Mouse (Mus musculus) naive thymus-derived CD4-positive, alpha-beta T cell, adult 2 months (primary cell): ENCODE measurements at regions not wholly inside any gene's neighbourhood (a gene's known extent, or its start where the extent isn't known, plus 50 kb on each side); places are given as distances from the start of the nearest gene placed in this dataset.
"Not testable (repeated sequence)": the region's sequence is repeated elsewhere in the genome, so short reads cannot be mapped to it uniquely, and the experiment has no call there.

Experiments used
- DNase-seq: peaks from one replicate; pipeline ENCODE4 v3.0.0-alpha.2; 2011; ENCODE audit warnings: low read depth

GRCm38 (mm10) chr13:57053361-57053760, 157.6 kb upstream of the Trpc7 start:
- DNase-seq: no peak

DNA sequence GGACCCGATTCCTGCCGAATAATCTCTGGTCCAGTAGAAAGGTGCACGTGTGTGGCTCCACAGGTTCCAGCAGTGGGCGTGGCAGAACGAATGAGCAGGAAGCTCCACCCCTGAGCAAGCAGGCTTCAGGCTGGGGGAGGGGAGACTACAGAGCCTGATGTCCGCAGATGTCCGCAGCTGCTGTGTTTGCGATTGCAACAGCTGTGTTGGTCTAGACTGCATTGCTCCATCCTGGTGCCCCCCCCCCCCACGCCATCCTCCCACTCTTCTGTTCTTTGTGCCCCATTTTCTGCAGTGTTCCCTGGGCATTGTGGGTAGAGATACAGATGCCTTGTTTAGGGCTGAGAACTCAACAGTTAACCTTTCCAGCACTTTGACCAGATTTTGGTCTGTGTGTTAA, 150.3 kb upstream of the Trpc7 start:
- DNase-seq: not testable (repeated sequence)

- no peak for DNase-seq
Measured at GRCm38 (mm10) chr13:57044455-57044854, 148.7 kb upstream of the Trpc7 start.

DNA sequence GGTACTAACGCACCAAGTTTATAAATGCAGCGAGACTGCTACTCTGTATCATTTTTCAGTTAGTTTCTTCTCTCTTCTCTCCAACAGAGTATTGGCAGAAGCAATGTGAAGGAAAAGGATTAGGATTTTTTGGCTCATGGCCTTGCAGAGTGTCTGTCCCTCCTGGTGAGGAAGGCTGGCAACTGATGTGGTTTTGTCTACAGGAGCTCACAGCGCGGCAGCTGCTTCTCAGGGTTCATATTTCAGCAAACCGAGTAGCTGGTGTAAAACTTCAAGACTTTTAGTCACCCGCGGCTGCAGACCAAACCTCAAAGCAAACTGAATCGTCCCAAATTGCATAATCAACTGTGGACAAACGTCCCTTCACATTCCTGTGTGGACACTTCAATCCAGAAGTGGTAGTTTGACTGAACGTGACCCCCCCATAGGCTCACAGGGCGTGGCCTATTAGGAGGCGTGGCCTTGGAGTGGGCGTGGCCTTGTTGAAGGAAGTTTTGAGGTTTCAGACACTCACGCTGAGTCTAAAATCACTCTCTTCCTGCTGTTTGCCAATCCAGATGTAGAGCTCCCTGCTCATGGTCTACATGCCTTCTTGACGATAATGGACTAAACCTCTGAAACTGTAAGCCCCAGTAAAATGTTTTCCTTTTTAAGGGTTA, 147.7 kb upstream of the Trpc7 start:
- DNase-seq: no peak

DNA sequence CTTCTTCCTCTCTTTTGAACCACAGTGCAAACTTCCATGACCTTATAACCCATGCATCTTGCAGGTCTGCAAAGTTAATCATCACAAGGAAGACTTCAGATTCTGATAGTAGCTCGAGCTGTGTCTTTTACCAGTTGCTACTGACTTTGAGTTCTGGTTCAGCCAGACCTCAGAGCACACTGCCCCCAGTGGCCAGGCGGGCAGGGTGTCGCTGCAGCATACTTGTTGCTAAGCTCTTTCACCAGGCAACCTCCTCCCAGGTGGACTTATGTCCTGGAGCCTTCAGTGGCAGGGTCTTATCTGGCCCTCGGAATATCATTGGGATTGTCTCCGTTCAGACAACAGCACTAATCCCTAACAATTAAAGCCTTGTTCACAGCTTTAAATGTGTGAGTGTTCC, 146.7 kb upstream of the Trpc7 start:
- DNase-seq: no peak

- DNase-seq: no peak
Measured at GRCm38 (mm10) chr13:57032871-57033270, 137.1 kb upstream of the Trpc7 start.

DNA sequence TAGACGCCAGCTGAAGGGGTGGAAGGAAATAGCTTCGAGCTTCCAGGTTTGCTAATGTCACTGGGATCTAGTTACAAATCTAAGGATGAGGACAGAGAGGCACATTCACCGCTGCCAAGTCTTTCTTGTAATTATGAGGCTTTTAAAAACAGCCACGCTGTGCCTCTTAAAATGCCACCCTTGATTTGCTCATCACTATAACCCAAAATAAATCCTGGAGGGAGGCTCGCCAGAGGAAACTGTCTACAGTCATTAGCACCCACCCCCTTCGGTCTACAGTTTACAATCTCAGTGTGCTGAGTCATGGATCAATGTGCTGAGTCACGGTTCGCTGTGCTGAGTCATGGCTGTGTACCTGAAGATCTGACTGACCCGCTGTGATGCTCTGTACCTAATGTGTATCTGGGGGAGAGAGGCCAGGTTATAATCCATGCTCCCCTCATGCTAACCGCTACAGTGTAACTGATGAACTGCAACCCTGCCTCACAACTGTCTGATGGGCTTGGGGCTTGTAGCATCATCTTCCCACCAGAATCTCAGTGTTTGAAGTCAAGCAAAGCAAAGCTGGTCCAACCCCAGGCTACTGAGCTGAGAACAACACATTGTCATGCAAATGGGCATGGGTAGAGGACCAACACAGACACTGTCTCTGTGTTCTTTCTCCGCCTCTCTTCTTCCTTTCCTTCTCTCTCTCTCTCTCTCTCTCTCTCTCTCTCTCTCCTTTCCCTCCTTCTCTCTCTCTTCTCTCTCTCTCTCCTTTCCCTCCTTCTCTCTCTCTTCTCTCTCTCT, 122.0 kb upstream of the Trpc7 start:
- no peak for DNase-seq

DNA sequence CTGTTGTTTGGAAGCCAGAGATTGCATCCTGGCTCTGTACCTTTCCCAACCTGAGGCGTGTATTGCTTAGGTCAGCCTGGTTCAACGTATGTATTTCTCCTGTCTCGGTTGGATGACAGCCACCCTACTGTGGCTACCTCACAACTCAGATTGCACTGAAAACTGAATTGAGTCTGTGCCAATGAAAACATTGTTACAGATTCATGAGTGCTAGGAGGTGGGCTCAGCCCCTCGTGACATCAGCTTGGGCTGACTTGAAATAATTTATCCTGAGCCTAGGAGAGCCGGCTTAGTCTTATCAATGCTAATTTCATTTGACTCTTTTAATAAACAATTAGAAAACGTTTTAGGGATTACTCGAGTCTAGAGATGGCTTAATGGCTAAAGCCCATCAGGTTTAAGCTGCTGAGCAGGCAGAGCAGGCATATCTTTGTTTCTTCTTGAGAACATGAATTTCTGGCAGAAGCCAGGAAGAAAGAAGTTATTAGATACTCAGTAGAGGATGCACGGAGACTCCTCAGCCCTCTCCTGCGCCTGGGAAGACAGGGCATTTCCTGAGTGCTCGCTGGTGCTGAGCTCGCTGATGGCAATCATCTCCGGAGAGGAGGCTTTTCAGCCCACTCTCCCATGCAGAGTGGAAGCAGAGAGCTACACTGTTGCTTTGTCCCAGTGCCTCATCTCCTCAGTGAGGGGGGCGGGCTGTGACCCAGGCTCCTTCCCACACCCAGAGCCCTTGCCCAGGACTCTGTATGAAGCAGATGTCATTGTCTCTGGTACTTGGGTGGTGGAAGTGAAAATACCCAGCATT, 120.9 kb upstream of the Trpc7 start:
- DNase-seq: no peak

DNA sequence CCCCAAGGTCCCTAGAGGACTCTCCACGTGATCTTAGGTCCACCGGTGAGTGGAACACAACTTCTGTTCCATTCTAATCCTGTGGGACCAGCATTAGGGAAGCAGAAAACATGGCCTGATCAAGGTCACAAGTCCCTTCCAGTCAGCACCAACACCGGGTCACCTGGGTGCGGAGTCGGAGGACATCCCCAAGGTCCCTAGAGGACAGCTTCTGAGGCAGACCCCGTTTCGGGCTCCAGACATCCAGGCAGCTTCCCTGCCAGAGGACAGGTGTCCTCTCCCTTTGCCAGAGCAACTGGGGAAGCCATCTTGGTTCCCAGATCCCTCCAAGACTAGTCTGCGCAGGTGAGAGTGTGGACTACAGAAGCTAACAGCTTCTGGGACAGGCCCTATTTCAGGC, 111.4 kb upstream of the Trpc7 start:
- DNase-seq: not testable (repeated sequence)

DNA sequence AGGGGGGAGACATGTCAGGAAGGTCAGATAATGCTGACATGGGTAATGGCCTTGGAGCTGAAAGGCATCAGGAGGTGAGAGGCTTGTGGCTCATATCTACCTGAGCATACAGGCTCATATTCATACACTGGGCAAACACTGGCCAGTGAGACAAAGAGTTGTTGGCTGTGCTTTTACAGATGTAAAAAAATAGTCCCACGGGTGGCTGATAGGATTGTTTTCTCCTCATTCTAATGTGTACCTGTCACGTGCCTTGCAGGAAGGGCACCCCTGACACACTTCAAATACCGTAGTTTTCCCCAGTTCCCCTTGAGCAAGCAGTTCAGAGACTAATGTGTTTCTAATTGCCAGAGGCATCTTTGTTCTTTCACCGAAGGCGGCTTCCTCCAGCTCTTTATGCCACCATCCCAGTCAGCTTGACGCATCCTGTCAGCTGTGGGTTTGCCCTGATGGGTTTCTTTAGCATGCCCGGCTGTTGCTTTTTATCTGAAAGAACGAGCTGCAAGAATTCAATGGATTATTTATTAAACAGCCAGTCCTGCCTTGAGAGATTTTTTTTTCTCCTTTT, 107.9 kb upstream of the Trpc7 start:
- no peak for DNase-seq

DNA sequence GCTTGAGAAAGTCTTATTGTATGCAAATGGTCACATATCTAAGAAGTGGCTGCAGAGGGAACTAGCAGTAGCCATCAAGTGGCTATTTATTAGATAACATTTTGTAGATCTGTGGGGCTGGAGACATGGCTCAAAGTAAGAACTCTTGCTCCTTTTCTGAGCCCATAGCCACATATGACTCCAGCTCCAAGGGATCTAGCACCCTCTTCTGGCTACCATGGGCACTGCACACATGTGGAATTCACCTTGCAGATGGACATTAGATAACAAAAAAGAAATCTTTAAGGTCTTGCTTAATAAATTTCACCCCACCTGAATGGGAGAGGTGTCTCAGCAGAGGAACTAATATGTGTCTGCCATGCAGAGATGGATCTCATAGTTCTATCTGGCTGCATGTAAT, 96.2 kb upstream of the Trpc7 start:
- DNase-seq: no peak

- DNase-seq: no peak
Measured at GRCm38 (mm10) chr13:56974063-56974462, 78.3 kb upstream of the Trpc7 start.

- no peak for DNase-seq
Measured at GRCm38 (mm10) chr13:56955358-56955757, 59.6 kb upstream of the Trpc7 start.

DNA sequence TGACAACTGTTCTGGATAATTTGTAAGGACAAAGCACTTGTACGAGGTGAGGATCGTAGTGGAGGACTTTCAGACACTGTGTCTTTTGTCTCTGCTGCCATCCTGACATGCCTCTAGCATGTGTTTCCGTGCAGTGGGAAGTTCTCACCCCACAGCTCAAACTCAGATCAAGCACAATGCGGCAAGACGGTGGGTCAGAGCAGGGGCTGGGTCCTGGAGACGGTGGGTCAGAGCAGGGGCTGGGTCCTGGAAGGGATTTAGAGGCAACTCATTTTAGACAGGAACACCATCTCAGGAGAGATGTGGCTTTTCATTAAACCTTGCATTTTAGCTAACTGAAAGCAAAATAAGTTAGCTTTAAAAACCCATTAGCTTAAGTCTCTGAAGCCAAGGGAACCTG, 52.3 kb upstream of the Trpc7 start:
- DNase-seq: no peak

- DNase-seq: no peak
Measured at GRCm38 (mm10) chr13:56947266-56947665, 51.5 kb upstream of the Trpc7 start.
